Mouse (Mus musculus) hindbrain, embryonic 11.5 days (tissue): Measurements from ENCODE around the gene Sipa1l3. TPM values are rescaled to one million over a fixed set of nuclear protein-coding genes. Genes with fewer than 3 reads are reported as not detected.
A peak's percentile ranks its signal among the peaks of the same experiment; 100 is the strongest.

ENCODE experiments used
- ATAC-seq: fragments of 200-750 bp; cut with Nextera tagmentation; 2 replicates; pipeline ENCODE4 v1.8.0; 2017; ENCODE audit warnings: mild to moderate bottlenecking, moderate TSS enrichment, moderate library complexity; ENCODE audit not compliant: low FRiP score
- DNase-seq: peaks from one replicate; pipeline ENCODE4 v3.0.0-alpha.2; 2015; ENCODE audit warnings: low spot score
- H3K27ac ChIP-seq: fragments of 300-500 bp; sonication (generic); 2 replicates; pipeline ENCODE4 v1.5.1; 2014; ENCODE audit warnings: mild to moderate bottlenecking, low read depth, low read length
- H3K27me3 ChIP-seq: fragments of 300-500 bp; sonication (generic); 2 replicates; pipeline ENCODE4 v1.6.1; 2014; ENCODE audit warnings: mild to moderate bottlenecking, low read length, moderate library complexity, mixed read lengths; ENCODE audit not compliant: control insufficient read depth, insufficient read depth
- H3K36me3 ChIP-seq: fragments of 300-500 bp; sonication (generic); 2 replicates; pipeline ENCODE4 v1.6.1; 2014; ENCODE audit warnings: mild to moderate bottlenecking, low read length, moderate library complexity, mixed read lengths; ENCODE audit not compliant: control insufficient read depth, insufficient read depth
- H3K4me1 ChIP-seq: fragments of 300-500 bp; sonication (generic); replicated peaks from 2 replicates; pipeline ENCODE4 v1.6.1; 2014; ENCODE audit warnings: low read length, mixed read lengths; ENCODE audit not compliant: control insufficient read depth, insufficient read depth
- H3K4me2 ChIP-seq: fragments of 300-500 bp; sonication (generic); replicated peaks from 2 replicates; pipeline ENCODE4 v1.6.1; 2014; ENCODE audit warnings: mild to moderate bottlenecking, low read depth, low read length
- H3K4me3 ChIP-seq: fragments of 300-500 bp; sonication (generic); 2 replicates; pipeline ENCODE4 v1.5.1; 2014; ENCODE audit warnings: low read depth, low read length
- H3K9ac ChIP-seq: fragments of 300-500 bp; sonication (generic); 2 replicates; pipeline ENCODE4 v1.6.1; 2014; ENCODE audit warnings: low read depth, low read length
- H3K9me3 ChIP-seq: fragments of 300-500 bp; sonication (generic); 2 replicates; pipeline ENCODE4 v1.6.1; 2016; ENCODE audit warnings: low read length; ENCODE audit not compliant: control insufficient read depth
- WGBS: fragments of 180-500 bp; shearing (Covaris S2); extraction: QIAGEN DNeasy Blood & Tissue Kit; methylation state at CpG from one replicate; pipeline ENCODE4 v1.1.7; 2014; 5-methylcytosine and 5-hydroxymethylcytosine counted together
- polyA plus RNA-seq: library from polyadenylated mRNA; unstranded; fragments of >200 nt; fragmentation: Nextera tagmentation; extraction: Ambion mirVana; gene quantifications from 2 replicates; pipeline ENCODE4 v1.2.1, GENCODE M21; 2014

Sipa1l3 gene
- polyA plus RNA-seq, 1 experiment from 2014 or later = 11.2 TPM

GRCm38 (mm10) chr7:29295861-29296647, 222.4 kb downstream of the Sipa1l3 start:
- 85% methylated on average over 24 of the region's 24 CpGs for WGBS

GRCm38 (mm10) chr7:29294111-29294761, 224.2 kb downstream of the Sipa1l3 start:
- DNase-seq (no peak), ATAC-seq (no peak)
- Histone ChIP-seq H3K36me3 (no peaks in the 10 kb centered on the region), H3K9ac (peak overlapping the region; percentile 12; the same call in 1 of the 2 replicates), H3K4me2 (no peak overlapping the region), H3K27ac (peak overlapping the region; percentile 85), H3K4me3 (no peak overlapping the region), H3K9me3 (no peaks in the 10 kb centered on the region), H3K4me1 (peaks cover 19% of the 10 kb centered on the region), H3K27me3 (no peaks in the 10 kb centered on the region)
- 52% methylated on average over 13 of the region's 13 CpGs for WGBS

More at GRCm38 (mm10) chr7:29295861-29296647, 222.4 kb downstream of the Sipa1l3 start:
- Histone ChIP-seq H3K27ac (no peak overlapping the region), H3K4me1 (peaks cover 19% of the 10 kb centered on the region), H3K9me3 (no peaks in the 10 kb centered on the region), H3K4me3 (no peak overlapping the region), H3K36me3 (no peaks in the 10 kb centered on the region), H3K9ac (no peak overlapping the region), H3K27me3 (no peaks in the 10 kb centered on the region), H3K4me2 (no peak overlapping the region)
- DNase-seq (no peak), ATAC-seq (no peak)

- H3K4me2 ChIP-seq = no peak overlapping the region
- H3K27me3 ChIP-seq = no peaks in the 10 kb centered on the region
- DNase-seq (peak; percentile 51), ATAC-seq (peak; percentile 52)
- H3K4me3 ChIP-seq = no peak overlapping the region
- H3K36me3 ChIP-seq = no peaks in the 10 kb centered on the region
- H3K4me1 ChIP-seq = peaks cover 19% of the 10 kb centered on the region
- H3K9ac ChIP-seq = peak overlapping the region; percentile 29
- H3K9me3 ChIP-seq = no peaks in the 10 kb centered on the region
- H3K27ac ChIP-seq = peak overlapping the region; percentile 85
- WGBS = 15% methylated on average over 19 of the region's 19 CpGs
Measured at GRCm38 (mm10) chr7:29293131-29294065, 225.0 kb downstream of the Sipa1l3 start.

GRCm38 (mm10) chr7:29292458-29293098, 225.9 kb downstream of the Sipa1l3 start:
- Histone ChIP-seq H3K9ac (peak overlapping the region; percentile 3; the same call in 1 of the 2 replicates), H3K36me3 (no peaks in the 10 kb centered on the region), H3K4me3 (no peak overlapping the region), H3K4me2 (peak overlapping the region; percentile 23), H3K27ac (peak overlapping the region; percentile 85), H3K4me1 (peaks cover 19% of the 10 kb centered on the region), H3K9me3 (no peaks in the 10 kb centered on the region), H3K27me3 (no peaks in the 10 kb centered on the region)
- ATAC-seq (peak; percentile 15), DNase-seq (peak; percentile 35)
- WGBS = 20% methylated on average over 8 of the region's 8 CpGs

GRCm38 (mm10) chr7:29291616-29292457, 226.6 kb downstream of the Sipa1l3 start:
- H3K4me2 ChIP-seq = peak overlapping the region; percentile 23; the same call in 1 of the 2 replicates
- ATAC-seq = peak; percentile 72
- H3K4me3 ChIP-seq = no peak overlapping the region
- no peaks in the 10 kb centered on the region for H3K9me3 ChIP-seq
- 27% methylated on average over 6 of the region's 7 CpGs for WGBS
- no peaks in the 10 kb centered on the region for H3K27me3 ChIP-seq
- peak overlapping the region; percentile 85 for H3K27ac ChIP-seq
- peak overlapping the region; percentile 3; the same call in 1 of the 2 replicates for H3K9ac ChIP-seq
- H3K36me3 ChIP-seq = no peaks in the 10 kb centered on the region
- DNase-seq = peak; percentile 72
- peaks cover 19% of the 10 kb centered on the region for H3K4me1 ChIP-seq

GRCm38 (mm10) chr7:29290691-29291485, 227.6 kb downstream of the Sipa1l3 start:
- H3K27me3 ChIP-seq = no peaks in the 10 kb centered on the region

GRCm38 (mm10) chr7:29289856-29290255, 228.6 kb downstream of the Sipa1l3 start:
- peak overlapping the region; percentile 51 for H3K4me3 ChIP-seq
- no peaks in the 10 kb centered on the region for H3K27me3 ChIP-seq
- 86% methylated on average over 6 of the region's 6 CpGs for WGBS
- H3K9me3 ChIP-seq = no peaks in the 10 kb centered on the region
- H3K9ac ChIP-seq = peak overlapping the region; percentile 52; the same call in 1 of the 2 replicates
- H3K36me3 ChIP-seq = no peaks in the 10 kb centered on the region
- H3K4me1 ChIP-seq = peaks cover 19% of the 10 kb centered on the region
- H3K27ac ChIP-seq = peak overlapping the region; percentile 58
- no peak for DNase-seq
- ATAC-seq = no peak
- peak overlapping the region; percentile 83 for H3K4me2 ChIP-seq

More at GRCm38 (mm10) chr7:29290691-29291485, 227.6 kb downstream of the Sipa1l3 start:
- peak overlapping the region; percentile 0; the same call in 1 of the 2 replicates for H3K9ac ChIP-seq
- 0 out of 2 replicates have a peak overlapping the region, but pooled peaks have one; percentile 6 for H3K4me2 ChIP-seq
- H3K4me3 ChIP-seq = no peak overlapping the region
- H3K36me3 ChIP-seq = no peaks in the 10 kb centered on the region
- H3K4me1 ChIP-seq = peaks cover 19% of the 10 kb centered on the region
- 40% methylated on average over 11 of the region's 11 CpGs for WGBS
- H3K27ac ChIP-seq = peak overlapping the region; percentile 85
- DNase-seq (peak; percentile 34), ATAC-seq (no peak)
- H3K9me3 ChIP-seq = no peaks in the 10 kb centered on the region
